Mouse (Mus musculus): ENCODE measurements at regions not wholly inside any gene's neighbourhood (a gene's known extent, or its start where the extent isn't known, plus 50 kb on each side); places are given as distances from the start of the nearest gene placed in this dataset.

DNA sequence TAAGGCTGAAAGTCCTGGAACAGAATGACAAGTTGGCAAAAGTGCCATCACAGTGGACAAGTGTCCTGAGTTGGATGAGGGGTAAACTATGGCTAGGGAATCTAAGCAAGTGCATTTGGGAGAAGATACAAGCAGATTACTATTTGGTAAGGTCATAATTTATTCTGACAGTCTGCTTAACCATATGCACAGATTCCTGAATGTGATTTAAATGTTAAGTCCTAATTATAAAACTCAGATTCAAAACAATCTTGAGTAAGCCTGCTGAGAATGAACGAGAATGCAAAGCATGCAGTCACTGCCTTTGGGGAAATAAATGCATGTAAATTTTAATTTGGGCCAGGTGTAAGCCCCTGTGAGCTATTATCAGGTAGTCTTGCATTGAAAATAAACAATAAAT is 93.3 kb upstream of the Slc39a10 start:
- intact Hi-C loops (cut with DNase I), result no loop called here
- Histone ChIP-seq H3K79me2 (replicated peaks; ENCODE audit: control insufficient read depth, insufficient read depth, low read length) (no peaks in the 10 kb centered on the region), H3K36me3 (ENCODE audit: control insufficient read depth, insufficient read depth, low read length) (no peaks in the 10 kb centered on the region), H3K9ac (ENCODE audit: low read depth, low read length) (no peak overlapping the region), H3K4me3 (no peak overlapping the region), H3K27me3 (ENCODE audit: control insufficient read depth, insufficient read depth, low read length) (no peaks in the 10 kb centered on the region), H3K27ac (no peak overlapping the region), H3K4me1 (ENCODE audit: control insufficient read depth, insufficient read depth, low read length) (no peaks in the 10 kb centered on the region)
- TF ChIP-seq EP300 (IDR thresholded peaks at IDR 0.05; ENCODE audit: insufficient read depth, low read depth, low read length) (no peak), POLR2A (IDR thresholded peaks at IDR 0.05; ENCODE audit: insufficient read depth, low read depth, low read length) (no peak), CTCF (IDR thresholded peaks at IDR 0.05) (no peak)
- 71% methylated on average over 1 of the region's 1 CpGs for WGBS
- no peak for DNase-seq

DNA sequence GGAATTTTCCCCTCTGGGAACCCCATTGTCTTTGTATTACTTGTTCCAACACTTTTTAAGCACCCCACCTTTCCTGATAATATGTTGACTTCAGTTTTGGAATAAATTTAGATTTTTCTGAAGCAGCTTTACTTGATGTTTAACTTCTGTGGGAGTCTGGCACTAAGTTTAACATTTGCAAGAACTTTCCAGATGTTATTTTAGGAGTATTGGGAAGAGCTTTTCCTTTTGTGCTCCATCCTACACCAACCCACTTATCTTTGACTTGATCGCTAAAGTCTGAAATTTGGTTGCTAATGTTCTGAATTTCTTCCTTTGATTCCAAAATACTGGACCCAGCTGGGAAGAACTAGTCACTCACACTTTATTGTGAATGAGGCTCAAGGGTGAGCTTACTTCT is 90.4 kb upstream of the Slc39a10 start:
- H3K4me3 ChIP-seq, result no peak overlapping the region
- H3K27me3 ChIP-seq (ENCODE audit: control insufficient read depth, insufficient read depth, low read length), result no peaks in the 10 kb centered on the region
- intact Hi-C loops (cut with DNase I), result no loop called here
- H3K4me1 ChIP-seq (ENCODE audit: control insufficient read depth, insufficient read depth, low read length), result no peaks in the 10 kb centered on the region
- no peaks in the 10 kb centered on the region for H3K79me2 ChIP-seq (replicated peaks; ENCODE audit: control insufficient read depth, insufficient read depth, low read length)
- no peak for TF ChIP-seq EP300 (IDR thresholded peaks at IDR 0.05; ENCODE audit: insufficient read depth, low read depth, low read length)
- no peak for TF ChIP-seq POLR2A (IDR thresholded peaks at IDR 0.05; ENCODE audit: insufficient read depth, low read depth, low read length)
- no peak for TF ChIP-seq CTCF (IDR thresholded peaks at IDR 0.05)
- DNase-seq, result no peak
- H3K36me3 ChIP-seq (ENCODE audit: control insufficient read depth, insufficient read depth, low read length), result no peaks in the 10 kb centered on the region
- H3K27ac ChIP-seq, result no peak overlapping the region
- 68% methylated on average over 1 of the region's 1 CpGs for WGBS
- H3K9ac ChIP-seq (ENCODE audit: low read depth, low read length), result no peak overlapping the region

DNA sequence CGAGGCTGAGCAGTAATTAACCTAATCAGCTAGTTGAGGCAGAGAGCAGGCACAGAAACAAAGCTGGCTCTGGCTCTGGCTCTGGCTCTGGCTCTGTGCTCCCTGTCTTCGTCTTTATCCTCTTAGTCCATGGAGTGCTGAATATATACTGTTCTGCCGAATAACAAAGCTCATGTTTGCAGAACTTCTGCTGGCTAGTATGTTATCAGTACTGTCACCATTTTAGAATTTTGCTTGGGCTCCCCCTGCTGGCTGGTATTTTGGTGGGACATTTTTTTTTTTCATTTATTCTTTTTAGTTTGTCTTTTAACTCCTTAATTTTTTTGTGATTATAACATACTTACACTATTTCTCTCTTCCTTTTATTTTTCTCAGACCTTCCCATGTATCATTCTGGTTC is 77.8 kb upstream of the Slc39a10 start:
- Histone ChIP-seq H3K4me1 (ENCODE audit: control insufficient read depth, insufficient read depth, low read length) (peaks cover 1% of the 10 kb centered on the region; the same call in 1 of the 2 replicates), H3K79me2 (replicated peaks; ENCODE audit: control insufficient read depth, insufficient read depth, low read length) (no peaks in the 10 kb centered on the region), H3K9ac (ENCODE audit: low read depth, low read length) (no peak overlapping the region), H3K36me3 (ENCODE audit: control insufficient read depth, insufficient read depth, low read length) (no peaks in the 10 kb centered on the region), H3K27ac (no peak overlapping the region), H3K4me3 (no peak overlapping the region), H3K27me3 (ENCODE audit: control insufficient read depth, insufficient read depth, low read length) (no peaks in the 10 kb centered on the region)
- WGBS, result 6% methylated on average over 3 of the region's 3 CpGs
- peak; percentile 39 to 67 for DNase-seq
- no peak for TF ChIP-seq EP300 (IDR thresholded peaks at IDR 0.05; ENCODE audit: insufficient read depth, low read depth, low read length)
- peak; percentile 80 for TF ChIP-seq CTCF (IDR thresholded peaks at IDR 0.05)
- intact Hi-C loops (cut with DNase I), result no loop called here

DNA sequence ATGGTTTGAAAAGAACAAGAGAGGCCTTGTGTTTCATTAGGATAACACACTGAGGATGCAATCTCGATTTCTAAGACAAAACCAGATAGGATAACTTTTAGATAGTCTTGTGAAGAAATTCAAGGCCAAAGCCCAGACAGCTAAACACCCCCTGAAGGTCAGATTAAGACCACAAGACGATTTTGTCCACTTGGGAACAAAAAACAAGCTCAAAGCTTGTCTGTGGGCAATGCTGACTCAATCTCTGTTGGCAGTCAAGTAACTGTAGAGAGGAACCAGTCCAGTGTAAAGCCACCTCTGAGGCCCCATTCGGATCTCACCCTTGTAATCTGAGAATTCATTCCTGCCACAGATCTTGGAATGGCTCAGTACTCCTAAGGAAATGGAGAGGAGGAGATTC is 75.7 kb upstream of the Slc39a10 start:
- intact Hi-C loops (cut with DNase I), result loop anchor here (5.0 kb wide), 1 partner anchor 386 kb away; no protein-coding TSS in a partner anchor
- H3K27ac ChIP-seq, result no peak overlapping the region
- no peak overlapping the region for H3K4me3 ChIP-seq
- no peaks in the 10 kb centered on the region for H3K36me3 ChIP-seq (ENCODE audit: control insufficient read depth, insufficient read depth, low read length)
- no peaks in the 10 kb centered on the region for H3K79me2 ChIP-seq (replicated peaks; ENCODE audit: control insufficient read depth, insufficient read depth, low read length)
- no peak for DNase-seq
- TF ChIP-seq POLR2A (IDR thresholded peaks at IDR 0.05; ENCODE audit: insufficient read depth, low read depth, low read length), result no peak
- no peak for TF ChIP-seq CTCF (IDR thresholded peaks at IDR 0.05)
- no peak for TF ChIP-seq EP300 (IDR thresholded peaks at IDR 0.05; ENCODE audit: insufficient read depth, low read depth, low read length)
- H3K9ac ChIP-seq (ENCODE audit: low read depth, low read length), result no peak overlapping the region
- H3K27me3 ChIP-seq (ENCODE audit: control insufficient read depth, insufficient read depth, low read length), result no peaks in the 10 kb centered on the region
- 60% methylated on average over 3 of the region's 3 CpGs for WGBS
- peaks cover 1% of the 10 kb centered on the region; the same call in 1 of the 2 replicates for H3K4me1 ChIP-seq (ENCODE audit: control insufficient read depth, insufficient read depth, low read length)

DNA sequence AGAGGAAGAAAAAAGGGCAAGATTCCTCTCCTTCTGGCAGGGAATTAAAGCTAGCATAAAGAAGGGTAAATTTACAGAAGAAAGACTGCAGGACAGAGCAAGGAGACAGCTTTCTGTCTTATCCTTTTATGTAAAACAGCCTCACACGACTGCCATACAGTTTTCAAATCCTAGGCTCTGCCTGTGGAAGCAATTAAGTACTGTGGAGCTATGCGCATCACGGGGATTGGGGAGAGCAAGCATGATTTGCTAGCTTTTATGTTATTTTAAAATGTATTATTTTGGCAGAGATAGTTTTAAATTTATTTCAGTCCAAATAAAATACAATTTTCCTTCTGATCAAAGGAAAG is 74.2 kb upstream of the Slc39a10 start:
- peaks cover 1% of the 10 kb centered on the region; the same call in 1 of the 2 replicates for H3K4me1 ChIP-seq (ENCODE audit: control insufficient read depth, insufficient read depth, low read length)
- intact Hi-C loops (cut with DNase I), result loop anchor here (5.0 kb wide), 1 partner anchor 385 kb away; no protein-coding TSS in a partner anchor
- no peak overlapping the region for H3K4me3 ChIP-seq
- WGBS, result 77% methylated on average over 3 of the region's 3 CpGs
- H3K27ac ChIP-seq, result no peak overlapping the region
- DNase-seq, result no peak
- no peaks in the 10 kb centered on the region for H3K79me2 ChIP-seq (replicated peaks; ENCODE audit: control insufficient read depth, insufficient read depth, low read length)
- no peak for TF ChIP-seq POLR2A (IDR thresholded peaks at IDR 0.05; ENCODE audit: insufficient read depth, low read depth, low read length)
- TF ChIP-seq CTCF (IDR thresholded peaks at IDR 0.05), result no peak
- no peak for TF ChIP-seq EP300 (IDR thresholded peaks at IDR 0.05; ENCODE audit: insufficient read depth, low read depth, low read length)
- no peaks in the 10 kb centered on the region for H3K27me3 ChIP-seq (ENCODE audit: control insufficient read depth, insufficient read depth, low read length)
- H3K36me3 ChIP-seq (ENCODE audit: control insufficient read depth, insufficient read depth, low read length), result no peaks in the 10 kb centered on the region
- H3K9ac ChIP-seq (ENCODE audit: low read depth, low read length), result no peak overlapping the region

DNA sequence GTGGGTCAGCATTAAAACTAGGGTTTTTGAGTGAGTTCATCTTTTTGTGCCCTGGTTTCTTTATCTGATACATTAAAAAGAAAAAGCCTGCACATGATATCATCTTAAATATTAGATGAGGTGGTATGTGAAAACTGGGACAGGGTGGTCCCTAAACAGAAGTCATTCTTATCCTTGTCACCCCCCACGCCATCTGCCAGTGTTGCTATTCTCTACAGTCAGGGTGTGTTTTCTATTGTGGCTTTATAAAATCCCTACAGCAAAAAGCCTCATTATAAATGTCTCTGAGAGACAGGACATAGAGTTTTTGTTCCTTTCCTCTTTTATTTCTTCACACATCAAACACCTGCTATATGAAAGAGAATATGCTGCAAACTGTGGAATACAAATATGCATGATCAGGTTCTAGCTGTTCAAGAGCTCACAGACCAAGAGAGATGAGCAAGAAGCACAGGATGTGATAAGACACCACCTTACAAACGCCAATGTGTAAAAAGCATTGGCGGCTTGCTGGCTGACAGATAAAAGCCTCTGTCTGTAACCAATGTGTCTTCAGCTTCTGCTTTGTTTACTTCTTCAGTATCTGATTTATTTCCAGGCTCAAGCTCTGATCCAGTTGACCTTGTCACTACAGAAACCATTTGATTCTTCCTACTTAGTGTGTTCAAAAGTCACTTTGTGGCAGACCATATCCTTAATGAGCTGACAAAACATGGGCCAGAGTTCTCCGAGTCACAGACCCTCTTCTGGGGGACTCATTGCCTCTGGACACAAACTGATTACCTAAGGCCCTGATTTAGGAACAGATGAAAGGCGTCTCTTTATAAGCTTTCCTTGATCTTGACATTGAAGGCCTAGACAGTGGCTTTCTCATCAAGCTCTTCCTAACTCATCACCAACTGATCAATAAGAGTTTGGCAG is 73.6 kb upstream of the Slc39a10 start:
- no peak for DNase-seq
- no peak for TF ChIP-seq POLR2A (IDR thresholded peaks at IDR 0.05; ENCODE audit: insufficient read depth, low read depth, low read length)
- no peak for TF ChIP-seq CTCF (IDR thresholded peaks at IDR 0.05)
- no peak for TF ChIP-seq EP300 (IDR thresholded peaks at IDR 0.05; ENCODE audit: insufficient read depth, low read depth, low read length)
- no peaks in the 10 kb centered on the region for H3K36me3 ChIP-seq (ENCODE audit: control insufficient read depth, insufficient read depth, low read length)
- no peak overlapping the region for H3K27ac ChIP-seq
- no peaks in the 10 kb centered on the region for H3K79me2 ChIP-seq (replicated peaks; ENCODE audit: control insufficient read depth, insufficient read depth, low read length)
- no peaks in the 10 kb centered on the region for H3K27me3 ChIP-seq (ENCODE audit: control insufficient read depth, insufficient read depth, low read length)
- intact Hi-C loops (cut with DNase I), result loop anchor here (5.0 kb wide), 1 partner anchor 384 kb away; no protein-coding TSS in a partner anchor
- WGBS, result 73% methylated on average over 5 of the region's 5 CpGs
- H3K4me3 ChIP-seq, result no peak overlapping the region
- H3K4me1 ChIP-seq (ENCODE audit: control insufficient read depth, insufficient read depth, low read length), result peaks cover 1% of the 10 kb centered on the region; the same call in 1 of the 2 replicates
- no peak overlapping the region for H3K9ac ChIP-seq (ENCODE audit: low read depth, low read length)
